Mouse (Mus musculus) small intestine, adult 2 months (tissue): ENCODE data around the gene Cep72. TPM values are rescaled to one million over a fixed set of nuclear protein-coding genes. Genes with fewer than 3 reads are reported as not detected.
"Not testable (repeated sequence)": the region's sequence is repeated elsewhere in the genome, so short reads cannot be mapped to it uniquely, and the experiment has no call there.

ENCODE experiments used
- H3K27ac ChIP-seq: fragments of 200-500 bp; 2 replicates; pipeline ENCODE4 v1.5.1; 2012; ENCODE audit warnings: low read depth, low read length, control low read depth, inconsistent platforms; ENCODE audit not compliant: insufficient read depth
- H3K27me3 ChIP-seq: fragments of 200-500 bp; 2 replicates; pipeline ENCODE4 v1.6.1; 2012; ENCODE audit warnings: mild to moderate bottlenecking, moderate library complexity, low read length, inconsistent platforms; ENCODE audit not compliant: control insufficient read depth, insufficient read depth
- H3K36me3 ChIP-seq: fragments of 200-500 bp; 2 replicates; pipeline ENCODE4 v1.6.1; 2012; ENCODE audit warnings: mild to moderate bottlenecking, low read length, control low read depth, inconsistent platforms; ENCODE audit not compliant: control insufficient read depth, insufficient read depth
- H3K4me1 ChIP-seq: fragments of 200-500 bp; 2 replicates; pipeline ENCODE4 v1.6.1; 2012; ENCODE audit warnings: low read length, inconsistent platforms, mixed read lengths; ENCODE audit not compliant: control insufficient read depth, insufficient read depth, insufficient read length
- H3K4me3 ChIP-seq: fragments of 200-500 bp; 2 replicates; pipeline ENCODE4 v1.5.1; 2012; ENCODE audit warnings: low read depth, mild to moderate bottlenecking, control low read depth, inconsistent platforms, low read length, moderate library complexity
- CTCF ChIP-seq: fragments of 200-500 bp; IDR thresholded peaks from 2 replicates; pipeline ENCODE4 v1.5.1; 2012; ENCODE audit warnings: low read depth, mild to moderate bottlenecking, control low read depth, inconsistent platforms, low read length, moderate library complexity, mixed read lengths; ENCODE audit not compliant: insufficient replicate concordance, insufficient read length; ENCODE audit errors: extremely low read depth
- POLR2A ChIP-seq: fragments of 200-500 bp; IDR thresholded peaks from 2 replicates; pipeline ENCODE4 v1.6.1; 2012; ENCODE audit warnings: low read depth, mild to moderate bottlenecking, control low read depth, inconsistent platforms, low read length, moderate library complexity
- WGBS: fragments of 180-500 bp; shearing (Covaris S2); methylation state at CpG from one replicate; pipeline ENCODE4 v1.1.7; 2018; 5-methylcytosine and 5-hydroxymethylcytosine counted together
- polyA plus RNA-seq: library from polyadenylated mRNA; depleted of rRNA; stranded (reverse); fragments of >200 nt; gene quantifications from 2 replicates; pipeline ENCODE4 v1.2.3, GENCODE M21; 2012

The Cep72 gene
- polyA plus RNA-seq, 1 experiment: 1.4 TPM

GRCm38 (mm10) chr13:74029013-74029412, 33.1 kb downstream of the Cep72 start:
- Histone ChIP-seq H3K4me1 (peaks cover 21% of the 10 kb centered on the region), H3K27me3 (no peaks in the 10 kb centered on the region), H3K36me3 (peaks cover 11% of the 10 kb centered on the region), H3K4me3 (no peak overlapping the region), H3K27ac (no peak overlapping the region)
- 82% methylated on average over 2 of the region's 2 CpGs for WGBS
- no peak for TF ChIP-seq CTCF
- TF ChIP-seq POLR2A: no peak

GRCm38 (mm10) chr13:74028116-74028515, 34.0 kb downstream of the Cep72 start:
- Histone ChIP-seq H3K4me1 (peaks cover 22% of the 10 kb centered on the region), H3K36me3 (peaks cover 11% of the 10 kb centered on the region), H3K4me3 (no peak overlapping the region), H3K27me3 (no peaks in the 10 kb centered on the region), H3K27ac (no peak overlapping the region)
- 82% methylated on average over 2 of the region's 2 CpGs for WGBS
- TF ChIP-seq CTCF (no peak), POLR2A (no peak)

- H3K36me3 ChIP-seq: peaks cover 9% of the 10 kb centered on the region
- WGBS: 12% methylated on average over 2 of the region's 2 CpGs
- TF ChIP-seq POLR2A: no peak
- peak; percentile 66; the same call in 1 of the 2 replicates for TF ChIP-seq CTCF
- H3K27me3 ChIP-seq: no peaks in the 10 kb centered on the region
- H3K4me3 ChIP-seq: no peak overlapping the region
- H3K4me1 ChIP-seq: peaks cover 22% of the 10 kb centered on the region
- peak overlapping the region; percentile 77 for H3K27ac ChIP-seq
These were observed 35.9 kb downstream of the Cep72 start for GRCm38 (mm10) chr13:74026215-74026614.

- Histone ChIP-seq H3K27ac (peak overlapping the region; percentile 77), H3K27me3 (no peaks in the 10 kb centered on the region), H3K36me3 (peaks cover 7% of the 10 kb centered on the region), H3K4me1 (peaks cover 22% of the 10 kb centered on the region), H3K4me3 (no peak overlapping the region)
- no peak for TF ChIP-seq POLR2A
- TF ChIP-seq CTCF: no peak
- 11% methylated on average over 4 of the region's 4 CpGs for WGBS
These were observed 36.7 kb downstream of the Cep72 start for GRCm38 (mm10) chr13:74025151-74026081.

GRCm38 (mm10) chr13:74019006-74019405, 43.1 kb downstream of the Cep72 start:
- not testable (repeated sequence) for H3K27ac ChIP-seq, H3K36me3 ChIP-seq, H3K4me3 ChIP-seq, H3K27me3 ChIP-seq
- H3K4me1 ChIP-seq: peaks cover 12% of the 10 kb centered on the region
- WGBS: 45% methylated on average over 8 of the region's 8 CpGs

- Histone ChIP-seq H3K36me3 (peaks cover 3% of the 10 kb centered on the region; the same call in 1 of the 2 replicates), H3K4me3 (no peak overlapping the region), H3K27me3 (no peaks in the 10 kb centered on the region), H3K4me1 (peaks cover 11% of the 10 kb centered on the region), H3K27ac (no peak overlapping the region)
- TF ChIP-seq CTCF: no peak
- no peak for TF ChIP-seq POLR2A
- WGBS: 43% methylated on average over 4 of the region's 4 CpGs
These were observed 44.7 kb downstream of the Cep72 start for GRCm38 (mm10) chr13:74017426-74017825.

- 50% methylated on average over 4 of the region's 4 CpGs for WGBS
- TF ChIP-seq POLR2A (no peak), CTCF (no peak)
These were observed 46.2 kb downstream of the Cep72 start for GRCm38 (mm10) chr13:74015908-74016307.

More at GRCm38 (mm10) chr13:74015908-74016307, 46.2 kb downstream of the Cep72 start:
- Histone ChIP-seq H3K27ac (no peak overlapping the region), H3K36me3 (no peaks in the 10 kb centered on the region), H3K4me1 (peaks cover 11% of the 10 kb centered on the region), H3K4me3 (no peak overlapping the region), H3K27me3 (no peaks in the 10 kb centered on the region)
